In the genomic region with DNA sequence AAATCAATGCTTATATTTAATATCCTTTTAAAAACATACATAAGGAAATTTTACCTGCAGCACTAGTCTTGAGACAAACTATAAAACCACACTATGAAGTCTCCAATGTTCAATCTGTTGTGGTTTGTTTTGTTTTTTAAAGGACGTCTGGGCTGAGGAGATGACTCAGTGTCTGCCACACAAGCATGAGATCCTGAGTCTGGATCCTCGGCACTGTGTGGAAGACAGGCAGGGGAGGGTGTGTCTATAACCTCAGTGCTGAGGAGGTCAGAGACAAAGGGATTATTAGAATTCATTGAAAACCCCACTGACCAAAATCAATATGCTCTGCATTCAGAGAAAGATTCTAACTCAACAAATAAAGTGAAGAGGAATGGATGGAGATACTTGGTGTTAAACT, we compare ENCODE assay signal across 23 mouse cellular contexts.
DNase-seq lines count a peak whose midpoint lies in the region; ATAC-seq lines count a peak whose summit lies in the region.
"Had no signal": no experiment of that assay in that cellular context is flagged by ENCODE, and none has a peak within 500 bp of the region (broad histone marks: within the 10 kb centered on the region; RNA-seq: fewer than 3 reads in every experiment).

No protein-coding gene starts in this region.

- H3K27me3 ChIP-seq in midbrain, embryonic 11.5 days (ENCODE audit: control insufficient read depth, insufficient read depth, low read length): no peaks in the 10 kb centered on the region
- no peaks in the 10 kb centered on the region for H3K27me3 ChIP-seq in midbrain, embryonic 14.5 days (ENCODE audit: control insufficient read depth, insufficient read depth, low read length)
- H3K27me3 ChIP-seq: CH12.LX; embryonic facial prominence, embryonic 12.5 days; forebrain, embryonic 12.5 days had no signal

- DNase-seq in midbrain, embryonic 11.5 days (ENCODE audit: low spot score, missing footprints): no peak
- DNase-seq in midbrain, embryonic 14.5 days: no peak
- DNase-seq in Muller cell, postnatal 12 days (ENCODE audit: inconsistent ontology term): peak; percentile 15
- peak; percentile 24 for DNase-seq in fibroblast of lung, adult 2 months (ENCODE audit: low read depth)
- DNase-seq in cerebellum, postnatal 36 days: no peak
- DNase-seq in yolk sac, embryonic 10.5 days (ENCODE audit: low spot score): no peak
- DNase-seq: adrenal gland, adult 8-10 months; adrenal gland, postnatal 14 days; adrenal gland, postnatal 36 days; B cell, adult 2 months; cerebellum, adult 11-12 months; cerebellum, adult 9-11 months; cerebellum, postnatal 14 days had no signal

- ATAC-seq in midbrain, embryonic 11.5 days (ENCODE audit: low FRiP score): peak; percentile 63; the same call in 1 of the 2 replicates
- no peak for ATAC-seq in midbrain, embryonic 14.5 days (ENCODE audit: low FRiP score, low TSS enrichment)
- ATAC-seq: activated CD4-positive, CD25-positive, alpha-beta regulatory T cell, adult 4 months; CD4-positive, CD25-positive, alpha-beta regulatory T cell, adult 4 months; forebrain, embryonic 14.5 days; forebrain, embryonic 16.5 days had no signal

- no peak overlapping the region for H3K4me2 ChIP-seq in midbrain, embryonic 11.5 days
- H3K4me2 ChIP-seq in midbrain, embryonic 14.5 days (ENCODE audit: low read length): no peak overlapping the region
- H3K4me2 ChIP-seq: embryonic facial prominence, embryonic 12.5 days; forebrain, embryonic 12.5 days had no signal

- H3K36me3 ChIP-seq in midbrain, embryonic 11.5 days (ENCODE audit: control insufficient read depth, insufficient read depth, low read length): no peaks in the 10 kb centered on the region
- H3K36me3 ChIP-seq in midbrain, embryonic 14.5 days (ENCODE audit: control insufficient read depth, insufficient read depth, low read length): no peaks in the 10 kb centered on the region
- H3K36me3 ChIP-seq: embryonic facial prominence, embryonic 10.5 days; embryonic facial prominence, embryonic 12.5 days; forebrain, embryonic 10.5 days; forebrain, embryonic 12.5 days; G1E had no signal

- H3K4me1 ChIP-seq in midbrain, embryonic 11.5 days (ENCODE audit: control insufficient read depth, insufficient read depth, low read length): no peaks in the 10 kb centered on the region
- no peaks in the 10 kb centered on the region for H3K4me1 ChIP-seq in midbrain, embryonic 14.5 days (ENCODE audit: control insufficient read depth, insufficient read depth, low read length)
- H3K4me1 ChIP-seq: embryonic facial prominence, embryonic 10.5 days; embryonic facial prominence, embryonic 12.5 days; forebrain, embryonic 10.5 days; forebrain, embryonic 12.5 days had no signal

- H3K27ac ChIP-seq in midbrain, embryonic 11.5 days (ENCODE audit: low read depth, low read length): no peak overlapping the region
- H3K27ac ChIP-seq in midbrain, embryonic 14.5 days (replicated peaks; ENCODE audit: low read depth, low read length): no peak overlapping the region
- H3K27ac ChIP-seq: embryonic facial prominence, embryonic 10.5 days; embryonic facial prominence, embryonic 12.5 days; forebrain, embryonic 10.5 days; forebrain, embryonic 12.5 days had no signal

- H3K4me3 ChIP-seq in midbrain, embryonic 11.5 days (ENCODE audit: low read depth, low read length): no peak overlapping the region
- no peak overlapping the region for H3K4me3 ChIP-seq in midbrain, embryonic 14.5 days (replicated peaks; ENCODE audit: low read depth, low read length)
- H3K4me3 ChIP-seq: embryonic facial prominence, embryonic 10.5 days; embryonic facial prominence, embryonic 12.5 days; forebrain, embryonic 10.5 days; forebrain, embryonic 12.5 days had no signal

- H3K9me3 ChIP-seq in midbrain, embryonic 11.5 days (ENCODE audit: control insufficient read depth, low read length): no peaks in the 10 kb centered on the region
- H3K9me3 ChIP-seq in midbrain, embryonic 14.5 days (ENCODE audit: control insufficient read depth, low read length): no peaks in the 10 kb centered on the region
- H3K9me3 ChIP-seq: embryonic facial prominence, embryonic 10.5 days; embryonic facial prominence, embryonic 12.5 days; forebrain, embryonic 10.5 days; forebrain, embryonic 12.5 days; G1E had no signal

- no peak overlapping the region for H3K9ac ChIP-seq in midbrain, embryonic 11.5 days (ENCODE audit: low read length)
- H3K9ac ChIP-seq in midbrain, embryonic 14.5 days (replicated peaks; ENCODE audit: low read length): no peak overlapping the region
- H3K9ac ChIP-seq: embryonic facial prominence, embryonic 12.5 days; forebrain, embryonic 12.5 days had no signal

- WGBS in midbrain, embryonic 11.5 days: 58% methylated on average over 2 of the region's 2 CpGs
- 56% methylated on average over 2 of the region's 2 CpGs for WGBS in midbrain, embryonic 14.5 days

Comparison
In these comparisons a context has a peak if more than half of its experiments do, and no peak if none do; other contexts are left out.
1. DNase-seq: peak in Muller cell, postnatal 12 days (single experiment) and fibroblast of lung, adult 2 months (single experiment); none in midbrain, embryonic 11.5 days (single experiment), midbrain, embryonic 14.5 days (single experiment), cerebellum, postnatal 36 days (0 of 2) and yolk sac, embryonic 10.5 days (single experiment).